Mouse (Mus musculus) frontal cortex, adult 2 months (tissue): Measurements from ENCODE around the gene Wdr25. TPM values are rescaled to one million over a fixed set of nuclear protein-coding genes. Genes with fewer than 3 reads are reported as not detected.

Source experiments
- DNase-seq, 2 experiments: peaks; one replicate each; pipeline ENCODE4 v3.0.0; 2022; ENCODE audit warnings: low spot score in 1 of 2; ENCODE audit errors: extremely low spot score in 1 of 2
- polyA plus RNA-seq: library from polyadenylated mRNA; depleted of rRNA; stranded (reverse); fragments of >200 nt; gene quantifications from 2 replicates; pipeline ENCODE4 v1.2.3, GENCODE M21; 2012

The Wdr25 gene
- polyA plus RNA-seq, 1 experiment, result 20.0 TPM

GRCm38 (mm10) chr12:108979977-108980376 is 86.5 kb downstream of the Wdr25 start:
- no peak for DNase-seq

DNA sequence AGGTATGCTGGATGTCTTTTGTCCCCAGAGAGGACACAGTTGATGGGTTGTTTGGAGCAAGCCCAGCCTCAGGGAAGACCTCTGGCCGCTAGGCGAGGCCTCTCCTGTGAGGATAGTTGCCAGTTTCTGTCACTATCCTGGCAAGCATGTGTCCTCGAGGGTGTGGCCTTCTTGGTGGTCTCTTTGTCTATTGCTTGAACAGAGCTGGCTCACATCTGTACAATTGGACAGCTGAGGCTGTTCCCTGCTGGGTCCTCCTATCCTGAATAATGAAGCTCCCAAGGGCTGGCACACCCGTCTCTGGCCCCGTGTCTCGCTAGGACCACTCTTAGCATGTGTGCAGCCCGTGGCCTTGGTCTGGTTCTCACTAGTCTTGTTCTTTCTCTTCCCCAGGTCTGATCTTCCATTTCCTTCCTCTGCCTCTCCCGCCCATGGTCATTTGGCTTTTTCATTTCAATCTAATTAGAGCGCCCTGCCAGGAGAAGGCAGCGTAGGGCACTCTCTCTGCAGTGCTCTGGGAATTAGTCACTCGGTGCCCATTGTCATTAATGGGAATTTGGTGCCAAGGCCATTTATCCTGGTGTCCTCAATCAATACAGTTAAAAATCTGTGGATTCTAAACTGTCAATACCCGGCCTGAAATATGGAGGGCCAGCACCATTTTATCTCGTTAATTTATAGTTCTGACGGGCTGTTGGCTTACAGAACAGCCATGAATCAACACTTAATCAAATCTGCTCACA is 88.7 kb downstream of the Wdr25 start:
- DNase-seq, result no peak

DNA sequence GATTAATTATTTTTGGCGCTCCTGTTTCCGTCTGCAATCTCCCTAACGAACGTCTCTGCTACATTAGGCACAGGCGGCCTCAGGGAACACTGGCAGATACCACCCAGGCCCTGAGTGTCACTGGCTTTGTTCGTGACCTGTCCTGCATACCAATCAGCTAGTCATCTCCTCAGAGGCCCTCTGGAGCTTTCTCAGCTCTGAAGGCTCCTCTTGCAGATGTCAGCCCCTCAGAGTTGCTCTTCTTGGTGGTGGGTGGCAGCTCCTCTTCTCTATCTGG is 89.2 kb downstream of the Wdr25 start:
- DNase-seq, result no peak

GRCm38 (mm10) chr12:108983496-108983895 is 90.1 kb downstream of the Wdr25 start:
- no peak for DNase-seq

GRCm38 (mm10) chr12:108984471-108984870 is 91.0 kb downstream of the Wdr25 start:
- no peak for DNase-seq

DNA sequence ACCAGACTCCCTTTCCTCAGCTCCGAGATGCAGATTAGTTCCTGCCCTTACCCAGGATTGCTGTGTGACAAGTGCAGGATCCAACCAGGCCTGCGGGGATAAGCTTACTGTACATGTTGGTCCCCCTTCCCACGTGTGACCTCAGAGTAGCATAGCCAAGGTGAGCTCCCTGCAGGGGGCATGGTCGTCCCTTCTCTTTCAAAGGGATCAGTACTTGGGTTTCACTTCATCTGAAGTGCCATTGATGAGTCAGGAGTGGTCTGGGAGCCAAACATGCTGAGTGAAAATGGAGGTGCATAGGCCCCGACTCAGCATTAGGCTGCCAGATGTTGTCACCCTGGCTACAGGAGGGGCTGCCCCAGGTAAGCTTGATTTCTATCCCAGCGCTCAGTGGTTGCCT is 91.6 kb downstream of the Wdr25 start:
- no peak for DNase-seq

DNA sequence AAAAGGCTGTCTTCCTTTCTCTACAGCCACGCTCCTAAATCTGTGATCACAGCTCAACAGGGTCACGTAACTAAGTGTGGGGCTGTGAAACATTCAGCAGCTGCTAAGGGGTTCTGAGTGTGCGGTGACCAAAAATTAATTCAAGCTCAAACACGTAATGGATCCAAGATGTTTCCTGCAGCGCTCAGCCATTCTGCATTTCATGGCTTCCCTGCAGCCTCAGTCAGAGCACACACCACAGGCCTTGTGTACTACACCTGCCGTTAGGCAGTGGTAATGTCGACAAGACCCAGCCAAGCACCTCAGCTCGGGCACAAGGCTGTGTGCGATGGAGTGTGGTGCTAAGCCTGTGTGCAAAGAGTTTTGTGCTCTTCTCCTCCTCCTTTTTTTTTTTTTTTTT is 94.0 kb downstream of the Wdr25 start:
- no peak for DNase-seq

GRCm38 (mm10) chr12:108990425-108990824 is 97.0 kb downstream of the Wdr25 start:
- DNase-seq, result no peak

DNA sequence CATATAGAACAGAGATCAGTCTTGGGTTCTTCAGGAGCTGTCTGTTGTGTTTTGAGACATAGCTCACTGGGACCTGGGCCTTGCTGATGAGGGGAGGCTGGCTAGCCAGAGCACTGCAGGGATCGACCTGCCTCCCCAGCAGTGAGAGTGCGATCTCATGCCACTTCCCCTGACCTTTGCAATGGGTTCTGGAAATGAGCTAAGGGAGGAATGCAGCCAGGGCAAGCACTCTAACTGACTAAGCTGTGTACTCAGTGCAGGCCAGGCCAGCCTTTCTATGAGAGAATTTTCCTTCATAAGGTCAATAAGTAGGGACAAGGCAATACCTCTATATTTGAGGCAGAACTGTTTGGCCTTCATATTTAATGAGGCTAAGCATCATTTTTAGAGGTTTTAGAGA is 99.6 kb downstream of the Wdr25 start:
- no peak for DNase-seq

- DNase-seq, result peak in 1 of 2 experiments; percentile 37
Measured at GRCm38 (mm10) chr12:108994436-108995031, 101.1 kb downstream of the Wdr25 start.

DNA sequence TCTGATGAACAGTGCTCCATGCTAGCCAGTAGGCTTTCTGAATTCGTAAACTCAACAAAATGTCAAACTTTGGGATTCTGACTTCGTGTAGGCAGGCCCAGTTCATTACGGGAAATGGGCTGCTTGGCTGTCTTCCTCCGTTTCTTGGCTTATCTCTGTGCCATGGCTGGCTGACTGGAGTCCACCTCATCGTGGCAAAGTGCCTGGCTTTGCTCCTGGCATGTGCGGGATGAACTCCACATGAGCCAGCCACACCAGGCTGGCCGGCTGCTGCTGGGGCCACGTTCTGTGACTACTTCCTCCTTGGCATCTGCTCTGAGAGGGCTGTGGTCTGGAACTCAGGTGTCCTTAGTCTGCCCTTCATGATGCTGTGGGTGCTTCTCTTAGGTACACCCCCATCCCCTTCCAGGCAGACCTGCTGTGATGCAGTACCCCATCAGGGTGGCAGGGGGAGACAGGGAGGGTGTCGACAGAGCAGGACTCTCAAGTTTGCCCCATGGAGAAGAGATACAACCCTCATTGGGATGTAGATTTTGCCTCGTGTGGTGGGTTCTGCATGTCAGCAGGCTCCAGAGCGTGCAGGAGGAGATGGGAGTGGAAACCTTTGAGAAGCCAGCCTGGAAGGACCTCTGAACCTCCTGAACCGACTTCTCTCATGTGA is 102.7 kb downstream of the Wdr25 start:
- no peak for DNase-seq

GRCm38 (mm10) chr12:108997249-108997648 is 103.8 kb downstream of the Wdr25 start:
- DNase-seq, result peak in 1 of 2 experiments; percentile 10

DNA sequence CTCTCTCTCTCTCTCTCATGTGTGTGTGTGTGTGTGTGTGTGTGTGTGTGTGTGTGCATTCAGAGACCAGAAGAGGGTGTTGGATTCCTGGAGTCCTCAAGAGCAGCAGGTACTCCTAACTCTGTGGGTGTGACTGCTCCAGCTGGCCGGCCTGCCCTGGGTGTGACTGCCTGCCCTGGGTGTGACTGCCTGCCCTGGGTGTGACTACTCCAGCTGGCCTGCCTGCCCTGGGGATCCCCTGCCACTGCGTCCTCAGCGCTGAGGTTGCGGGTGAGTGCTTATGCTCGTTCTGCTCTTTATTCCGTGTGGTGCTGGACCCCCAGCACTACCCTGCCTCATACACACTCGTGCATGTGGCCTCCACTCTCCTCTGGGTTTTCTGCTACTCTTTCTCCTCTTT is 109.5 kb downstream of the Wdr25 start:
- DNase-seq, result no peak

GRCm38 (mm10) chr12:109010070-109010649 is 116.7 kb downstream of the Wdr25 start:
- DNase-seq, result peak in 1 of 2 experiments; percentile 24

- no peak for DNase-seq
Measured at GRCm38 (mm10) chr12:109022181-109022691, 128.8 kb downstream of the Wdr25 start.

DNA sequence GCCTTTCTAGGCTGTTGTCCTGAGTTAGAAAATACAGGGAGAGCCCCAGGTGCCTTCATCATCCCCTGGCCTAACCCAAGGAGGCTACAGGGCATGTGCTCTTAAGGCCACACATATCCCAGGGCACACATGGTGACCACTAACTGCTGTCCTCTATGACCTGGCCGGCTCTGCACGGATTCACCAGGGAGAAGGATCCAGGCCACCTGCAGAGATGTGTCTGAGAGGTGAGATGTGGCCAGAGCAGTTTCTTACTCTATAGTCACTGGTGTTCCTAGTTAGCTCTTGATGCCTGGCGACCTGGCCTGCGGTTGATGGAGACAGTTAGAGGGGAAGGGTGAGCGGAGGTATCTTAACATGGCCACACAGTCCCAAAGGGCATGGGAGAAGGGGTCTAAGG is 129.5 kb downstream of the Wdr25 start:
- no peak for DNase-seq

DNA sequence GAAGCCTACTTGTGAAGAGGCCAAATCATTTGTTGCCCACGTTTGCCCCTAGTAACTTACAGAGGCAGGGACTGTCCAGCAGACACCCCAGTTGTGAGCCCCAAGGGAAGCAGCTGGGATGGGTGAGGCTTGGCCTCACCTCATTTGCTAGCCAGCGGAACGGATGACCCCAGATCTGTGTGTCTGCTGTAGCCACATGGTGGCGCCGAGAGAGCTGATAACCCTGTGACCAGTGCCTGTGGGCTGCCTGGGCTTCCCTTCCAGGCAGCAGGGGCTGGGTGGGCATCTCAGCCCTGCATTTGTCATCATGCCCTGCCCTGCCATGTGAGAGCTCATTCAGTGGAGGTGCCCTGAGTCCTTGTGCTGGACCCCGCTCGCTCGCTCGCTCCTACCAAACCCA is 130.3 kb downstream of the Wdr25 start:
- DNase-seq, result no peak

GRCm38 (mm10) chr12:109037026-109037425 is 143.6 kb downstream of the Wdr25 start:
- DNase-seq, result no peak

DNA sequence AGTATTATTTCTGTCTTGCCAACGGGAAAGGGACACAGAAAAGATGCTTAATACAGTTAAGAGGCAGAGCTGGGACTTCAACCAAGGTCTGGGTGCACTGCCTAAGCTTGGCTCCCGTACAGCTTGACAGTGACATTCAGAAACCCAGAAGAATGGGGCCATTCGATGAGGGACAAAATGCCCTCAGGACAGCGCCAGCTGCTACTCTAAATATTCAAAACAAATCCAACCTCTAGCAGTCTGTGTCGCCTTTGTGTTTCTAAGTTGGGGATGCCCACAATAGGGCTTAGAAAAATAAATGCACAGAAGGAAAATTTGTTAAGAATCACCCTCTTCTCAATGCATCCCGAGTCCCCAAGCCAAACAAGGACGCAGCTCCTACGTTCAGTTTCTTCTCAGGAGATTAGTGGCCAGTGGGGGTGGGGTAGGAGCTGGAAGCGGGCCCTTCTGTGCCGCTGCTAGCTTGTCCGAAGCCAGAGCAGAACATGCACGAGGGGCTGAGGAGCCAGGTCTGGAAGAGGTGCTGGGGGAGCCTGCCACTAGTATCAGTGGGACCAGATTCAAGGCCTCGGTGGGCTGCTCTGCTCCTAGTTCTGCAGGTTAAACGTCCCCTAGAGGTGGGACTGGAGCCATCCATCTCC is 144.9 kb downstream of the Wdr25 start:
- peak in 1 of 2 experiments; percentile 30 for DNase-seq

DNA sequence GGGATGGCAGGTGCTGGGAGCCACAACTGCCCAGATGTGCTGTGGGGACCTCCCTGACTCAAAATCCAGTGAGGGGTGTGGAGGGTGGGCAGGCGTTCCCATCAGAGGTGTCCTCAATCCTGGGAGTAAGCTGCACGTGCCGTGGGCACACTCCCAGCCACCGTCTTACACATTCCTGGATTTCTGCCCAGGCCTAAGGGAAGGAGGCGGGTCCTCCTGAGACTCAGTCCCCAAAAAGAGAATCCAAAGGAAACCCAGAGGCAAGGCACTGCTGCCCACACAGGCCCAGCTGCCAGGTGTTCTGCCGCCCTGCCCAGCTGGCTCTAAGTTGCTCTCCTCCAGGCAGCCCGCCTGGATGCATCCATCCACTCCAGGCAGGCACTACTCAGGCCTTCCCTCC is 145.9 kb downstream of the Wdr25 start:
- DNase-seq, result peak in 1 of 2 experiments; percentile 29

DNA sequence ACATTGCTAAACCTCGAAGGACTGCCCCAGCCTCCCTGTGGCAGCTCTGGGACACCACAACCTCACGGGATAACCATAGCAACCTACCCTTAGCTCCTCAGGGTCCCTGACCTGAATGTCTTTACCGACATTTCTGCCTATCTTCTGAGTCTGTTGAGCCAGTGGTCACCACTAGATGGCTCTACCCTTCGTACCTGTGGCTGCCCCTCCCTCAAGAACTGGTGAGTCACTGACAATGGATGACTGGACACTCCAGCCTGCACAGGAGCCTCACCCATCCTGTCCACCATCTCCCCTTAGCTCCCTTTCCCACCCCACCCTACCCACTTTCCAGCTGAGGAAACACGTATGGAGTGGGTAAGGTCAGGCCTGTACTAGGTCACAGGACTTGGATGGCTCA is 151.1 kb downstream of the Wdr25 start:
- no peak for DNase-seq
